Mouse (Mus musculus): ENCODE results near the gene Polr2c. TPM values are rescaled to one million over a fixed set of nuclear protein-coding genes. Genes with fewer than 3 reads are reported as not detected.
A peak's percentile ranks its signal among the peaks of the same experiment; 100 is the strongest.

The Polr2c gene
- polyA plus RNA-seq, 1 experiment from 2014 or later, result 141 TPM

DNA sequence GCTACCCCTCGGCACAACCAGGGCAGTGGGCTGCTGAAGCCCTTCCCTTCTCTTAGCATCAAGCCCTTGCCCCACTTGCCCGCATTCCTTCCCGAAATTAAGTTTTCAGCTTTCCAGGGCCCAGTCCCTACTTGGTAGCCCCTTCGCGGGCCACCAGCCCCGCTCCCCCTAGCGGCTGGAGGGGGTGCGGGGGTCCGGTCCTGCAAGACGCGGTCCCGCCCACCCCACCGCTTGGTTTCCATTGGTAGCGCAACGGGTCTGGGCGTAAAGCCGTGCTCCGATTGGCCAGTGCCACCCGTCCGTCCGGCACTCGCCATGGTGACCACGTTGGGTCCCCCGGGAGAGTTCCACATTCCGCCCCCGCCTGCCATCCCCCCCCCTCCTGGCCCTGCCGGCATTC lies 60.1 kb downstream of the Polr2c start:
- peak overlapping the region; percentile 81; the same call in 1 of the 2 replicates for H3K27ac ChIP-seq (ENCODE audit: low read depth, low read length)
- H3K36me3 ChIP-seq (ENCODE audit: control insufficient read depth, insufficient read depth, low read length), result peaks cover 6% of the 10 kb centered on the region; the same call in 1 of the 2 replicates
- H3K4me1 ChIP-seq (ENCODE audit: control insufficient read depth, insufficient read depth, low read length), result peaks cover 53% of the 10 kb centered on the region
- WGBS (ENCODE audit: insufficient replicate concordance), result under 1% methylated on average over 26 of the region's 27 CpGs
- H3K9me3 ChIP-seq (replicated peaks; ENCODE audit: control insufficient read depth, low read length), result no peaks in the 10 kb centered on the region
- peak; percentile 92 for ATAC-seq (replicated peaks; ENCODE audit: insufficient number of reproducible peaks, low FRiP score, low TSS enrichment)
- H3K4me3 ChIP-seq (ENCODE audit: low read depth, low read length), result peak overlapping the region; percentile 91
- peak overlapping the region; percentile 87 for H3K4me2 ChIP-seq
- peak overlapping the region; percentile 92 for H3K9ac ChIP-seq (ENCODE audit: low read depth, low read length)
- peaks cover 9% of the 10 kb centered on the region for H3K27me3 ChIP-seq (ENCODE audit: control insufficient read depth, insufficient read depth, low read length)

DNA sequence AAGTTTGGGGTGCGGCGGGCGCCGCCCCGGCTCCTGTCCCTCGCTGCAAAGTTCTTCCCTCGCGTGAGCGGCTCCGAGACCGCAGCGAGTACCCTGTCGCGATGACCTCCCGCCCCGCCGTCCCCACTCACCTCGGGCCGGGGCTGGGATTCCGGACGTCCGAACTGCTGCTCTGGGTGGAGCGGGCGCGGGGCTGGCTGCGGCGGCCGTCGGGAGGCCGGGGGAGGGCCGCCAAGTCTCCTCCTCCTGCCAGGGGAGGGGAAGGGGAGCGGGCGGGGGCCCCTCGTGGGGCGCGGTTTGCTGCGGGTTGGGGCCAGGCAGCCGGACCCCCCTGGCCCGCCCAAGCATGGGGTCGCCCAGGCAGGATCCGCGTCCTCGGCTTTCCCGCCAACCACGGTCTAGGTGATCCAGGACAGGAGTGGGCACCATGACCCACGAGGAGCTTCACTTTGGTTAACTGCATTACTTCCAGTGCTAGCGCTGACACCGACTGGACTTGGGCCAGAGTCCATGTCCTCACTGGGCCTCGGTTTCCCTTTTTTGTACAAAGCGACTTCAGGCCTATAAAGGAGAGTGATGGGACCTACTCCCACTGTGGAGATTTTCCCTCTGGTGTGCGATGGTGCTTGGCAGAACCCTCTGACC lies 60.7 kb downstream of the Polr2c start, which contains the start of gene Ccdc102a:
Gene Ccdc102a, minus strand, starts transcription at position 248 of the 645 bp plus-strand sequence.
- peak within 1 kb of the TSS; percentile 87 for H3K4me2 ChIP-seq
- 1% methylated on average over 51 of the region's 51 CpGs for WGBS (ENCODE audit: insufficient replicate concordance)
- H3K4me1 ChIP-seq (ENCODE audit: control insufficient read depth, insufficient read depth, low read length), result peaks cover 57% of the 10 kb centered on the region
- peak within 1 kb of the TSS; percentile 91 for H3K4me3 ChIP-seq (ENCODE audit: low read depth, low read length)
- H3K27me3 ChIP-seq (ENCODE audit: control insufficient read depth, insufficient read depth, low read length), result peaks cover 2% of the 10 kb centered on the region; the same call in 1 of the 2 replicates
- no peaks in the 10 kb centered on the region for H3K36me3 ChIP-seq (ENCODE audit: control insufficient read depth, insufficient read depth, low read length)
- H3K9me3 ChIP-seq (replicated peaks; ENCODE audit: control insufficient read depth, low read length), result no peaks in the 10 kb centered on the region
- H3K27ac ChIP-seq (ENCODE audit: low read depth, low read length), result peak within 1 kb of the TSS; percentile 81
- peak; percentile 70 for ATAC-seq (replicated peaks; ENCODE audit: insufficient number of reproducible peaks, low FRiP score, low TSS enrichment)
- peak within 1 kb of the TSS; percentile 92 for H3K9ac ChIP-seq (ENCODE audit: low read depth, low read length)

DNA sequence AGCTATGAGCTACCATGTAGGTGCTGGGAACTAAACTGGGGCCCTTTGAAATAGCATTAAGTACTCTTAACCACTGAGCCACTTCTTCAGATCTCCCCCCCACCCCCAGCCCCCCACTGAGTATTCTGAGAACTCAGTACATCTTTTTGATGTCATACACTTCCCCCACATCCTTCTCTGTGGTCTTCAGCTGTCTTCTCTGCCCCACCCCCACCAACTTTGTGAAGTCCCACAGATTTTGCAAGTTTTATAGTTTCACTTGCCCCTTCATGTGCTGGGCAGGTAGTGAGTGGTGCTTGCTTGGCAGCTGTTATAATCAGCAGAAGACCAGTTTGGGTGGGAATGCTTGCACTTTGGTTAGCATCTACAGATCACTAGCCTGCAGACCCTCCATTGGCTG lies 62.0 kb downstream of the Polr2c start:
- H3K36me3 ChIP-seq (ENCODE audit: control insufficient read depth, insufficient read depth, low read length), result no peaks in the 10 kb centered on the region
- ATAC-seq (replicated peaks; ENCODE audit: insufficient number of reproducible peaks, low FRiP score, low TSS enrichment), result no peak
- no peaks in the 10 kb centered on the region for H3K9me3 ChIP-seq (replicated peaks; ENCODE audit: control insufficient read depth, low read length)
- no peak overlapping the region for H3K4me2 ChIP-seq
- H3K9ac ChIP-seq (ENCODE audit: low read depth, low read length), result no peak overlapping the region
- no peak overlapping the region for H3K4me3 ChIP-seq (ENCODE audit: low read depth, low read length)
- H3K27me3 ChIP-seq (ENCODE audit: control insufficient read depth, insufficient read depth, low read length), result no peaks in the 10 kb centered on the region
- H3K4me1 ChIP-seq (ENCODE audit: control insufficient read depth, insufficient read depth, low read length), result peaks cover 46% of the 10 kb centered on the region
- H3K27ac ChIP-seq (ENCODE audit: low read depth, low read length), result no peak overlapping the region

DNA sequence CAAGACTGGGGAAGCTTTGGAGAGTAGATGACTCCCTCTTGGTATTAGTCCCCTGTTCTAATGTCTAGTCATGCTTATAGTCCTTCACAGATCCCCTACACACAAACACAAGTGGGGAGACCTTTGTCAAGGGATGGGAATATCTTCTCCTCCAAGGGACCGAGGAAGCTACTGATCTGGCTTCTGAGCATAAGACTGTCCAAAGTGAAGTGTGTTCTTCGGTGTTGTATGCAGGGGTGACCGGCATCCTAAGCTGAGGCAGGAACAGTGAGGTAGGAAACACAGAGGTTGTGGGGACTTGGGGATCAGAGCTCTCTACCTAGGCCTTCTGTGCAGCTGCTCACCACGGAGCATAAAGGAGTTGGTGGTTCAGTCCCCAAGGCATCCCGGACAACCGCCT lies 64.9 kb downstream of the Polr2c start:
- Histone ChIP-seq H3K4me1 (ENCODE audit: control insufficient read depth, insufficient read depth, low read length) (peaks cover 18% of the 10 kb centered on the region), H3K9ac (ENCODE audit: low read depth, low read length) (0 out of 2 replicates have a peak overlapping the region, but pooled peaks have one; percentile 46), H3K4me3 (ENCODE audit: low read depth, low read length) (no peak overlapping the region), H3K27ac (ENCODE audit: low read depth, low read length) (peak overlapping the region; percentile 76), H3K27me3 (ENCODE audit: control insufficient read depth, insufficient read depth, low read length) (no peaks in the 10 kb centered on the region; the same call in 1 of the 2 replicates), H3K9me3 (replicated peaks; ENCODE audit: control insufficient read depth, low read length) (no peaks in the 10 kb centered on the region), H3K36me3 (ENCODE audit: control insufficient read depth, insufficient read depth, low read length) (no peaks in the 10 kb centered on the region), H3K4me2 (no peak overlapping the region; the same call in 1 of the 2 replicates)
- no peak for ATAC-seq (replicated peaks; ENCODE audit: insufficient number of reproducible peaks, low FRiP score, low TSS enrichment)
- 53% methylated on average over 6 of the region's 6 CpGs for WGBS (ENCODE audit: insufficient replicate concordance)

DNA sequence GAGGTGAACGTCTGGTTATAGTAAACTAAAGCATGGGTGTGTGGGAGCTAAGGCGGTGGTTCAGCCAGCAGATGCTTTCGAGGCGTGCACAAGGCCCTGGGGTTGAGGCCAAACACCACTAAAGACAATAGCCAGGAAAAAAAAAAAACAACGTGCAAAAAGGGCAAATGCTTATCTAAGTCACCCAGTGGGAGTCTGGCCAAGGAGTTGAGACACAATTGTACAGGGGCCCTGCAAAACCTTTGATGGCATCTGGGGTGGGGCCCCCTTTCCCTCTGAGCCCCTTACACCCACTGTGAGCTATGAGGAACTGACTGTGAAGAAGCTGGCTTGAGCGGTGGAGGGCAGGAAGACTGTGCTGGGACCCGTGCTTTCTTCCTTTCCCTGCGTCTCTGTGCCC lies 65.4 kb downstream of the Polr2c start:
- Histone ChIP-seq H3K4me3 (ENCODE audit: low read depth, low read length) (no peak overlapping the region), H3K9me3 (replicated peaks; ENCODE audit: control insufficient read depth, low read length) (no peaks in the 10 kb centered on the region), H3K36me3 (ENCODE audit: control insufficient read depth, insufficient read depth, low read length) (no peaks in the 10 kb centered on the region), H3K27ac (ENCODE audit: low read depth, low read length) (peak overlapping the region; percentile 76), H3K4me1 (ENCODE audit: control insufficient read depth, insufficient read depth, low read length) (peaks cover 18% of the 10 kb centered on the region), H3K27me3 (ENCODE audit: control insufficient read depth, insufficient read depth, low read length) (no peaks in the 10 kb centered on the region; the same call in 1 of the 2 replicates), H3K9ac (ENCODE audit: low read depth, low read length) (0 out of 2 replicates have a peak overlapping the region, but pooled peaks have one; percentile 46), H3K4me2 (peak overlapping the region; percentile 37)
- 15% methylated on average over 8 of the region's 8 CpGs for WGBS (ENCODE audit: insufficient replicate concordance)
- 0 out of 2 replicates have a peak, but pooled peaks have one; percentile 27 for ATAC-seq (replicated peaks; ENCODE audit: insufficient number of reproducible peaks, low FRiP score, low TSS enrichment)

Other genes with a start within 250 kb of the Polr2c start
- 44.2 and 65.2 TPM in 2 replicates for gene Arl2bp, start 190.8 kb upstream of the Polr2c start, polyA plus RNA-seq (2014; fragmentation: Nextera tagmentation; extraction: Ambion mirVana)
- gene Pllp, start 161.2 kb upstream of the Polr2c start, polyA plus RNA-seq (2014; fragmentation: Nextera tagmentation; extraction: Ambion mirVana), result not detected in 2 replicates
- gene Ccl22, start 111.9 kb upstream of the Polr2c start, polyA plus RNA-seq (2014; fragmentation: Nextera tagmentation; extraction: Ambion mirVana), result not detected in 2 replicates
- gene Cx3cl1, start 85.4 kb upstream of the Polr2c start, polyA plus RNA-seq (2014; fragmentation: Nextera tagmentation; extraction: Ambion mirVana), result 8.8 and 11.2 TPM in 2 replicates
- 0.69 TPM in 1 of 2 replicates, not detected in the other for gene Ccl17, start 47.0 kb upstream of the Polr2c start, polyA plus RNA-seq (2014; fragmentation: Nextera tagmentation; extraction: Ambion mirVana)
- 125 and 126 TPM in 2 replicates for gene Coq9, start 19.1 kb upstream of the Polr2c start, polyA plus RNA-seq (2014; fragmentation: Nextera tagmentation; extraction: Ambion mirVana)
- 97.0 and 97.5 TPM in 2 replicates for gene Ciapin1, start 19.1 kb upstream of the Polr2c start, polyA plus RNA-seq (2014; fragmentation: Nextera tagmentation; extraction: Ambion mirVana)
- 46.2 and 57.7 TPM in 2 replicates for gene Dok4, start 18.9 kb downstream of the Polr2c start, polyA plus RNA-seq (2014; fragmentation: Nextera tagmentation; extraction: Ambion mirVana)
- gene Ccdc102a, start 60.6 kb downstream of the Polr2c start, polyA plus RNA-seq (2014; fragmentation: Nextera tagmentation; extraction: Ambion mirVana), result 22.8 and 24.8 TPM in 2 replicates
- 0.10 and 0.47 TPM in 2 replicates for gene Adgrg5, start 66.2 kb downstream of the Polr2c start, polyA plus RNA-seq (2014; fragmentation: Nextera tagmentation; extraction: Ambion mirVana)
- 6.4 and 7.5 TPM in 2 replicates for gene Adgrg1, start 117.3 kb downstream of the Polr2c start, polyA plus RNA-seq (2014; fragmentation: Nextera tagmentation; extraction: Ambion mirVana)
- gene Adgrg3, start 160.2 kb downstream of the Polr2c start, polyA plus RNA-seq (2014; fragmentation: Nextera tagmentation; extraction: Ambion mirVana), result 2.0 and 4.5 TPM in 2 replicates
- gene Drc7, start 197.7 kb downstream of the Polr2c start, polyA plus RNA-seq (2014; fragmentation: Nextera tagmentation; extraction: Ambion mirVana), result not detected in 2 replicates
- gene Katnb1, start 223.7 kb downstream of the Polr2c start, polyA plus RNA-seq (2014; fragmentation: Nextera tagmentation; extraction: Ambion mirVana), result 18.3 and 18.6 TPM in 2 replicates